Mouse (Mus musculus): ENCODE results near the gene Sim2.

The Sim2 gene

GRCm38 (mm10) chr16:94097724-94098455 lies 13.2 kb downstream of the Sim2 start:
- DNase-seq, result no peak

- no peak for DNase-seq
These were observed 28.4 kb downstream of the Sim2 start for GRCm38 (mm10) chr16:94113160-94113559.

DNA sequence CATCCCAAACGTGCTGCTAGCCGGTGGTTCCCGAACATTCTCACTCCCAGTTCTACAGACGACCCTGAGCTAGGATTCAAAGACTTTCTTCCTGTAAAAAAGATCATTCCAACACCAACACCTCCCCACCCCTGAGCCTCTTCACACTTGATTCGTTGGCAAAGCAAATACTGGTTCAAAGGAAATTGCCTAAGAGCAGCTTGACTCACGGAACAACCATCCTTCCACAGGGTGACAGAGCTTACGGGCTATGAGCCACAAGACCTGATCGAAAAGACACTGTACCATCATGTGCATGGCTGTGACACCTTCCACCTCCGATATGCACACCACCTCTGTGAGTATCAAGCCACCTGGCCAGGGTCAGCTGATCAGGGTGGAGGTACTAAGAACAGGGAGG lies 30.0 kb downstream of the Sim2 start:
- no peak for DNase-seq

- DNase-seq, result no peak
These were observed 32.6 kb downstream of the Sim2 start for GRCm38 (mm10) chr16:94117333-94117732.

DNA sequence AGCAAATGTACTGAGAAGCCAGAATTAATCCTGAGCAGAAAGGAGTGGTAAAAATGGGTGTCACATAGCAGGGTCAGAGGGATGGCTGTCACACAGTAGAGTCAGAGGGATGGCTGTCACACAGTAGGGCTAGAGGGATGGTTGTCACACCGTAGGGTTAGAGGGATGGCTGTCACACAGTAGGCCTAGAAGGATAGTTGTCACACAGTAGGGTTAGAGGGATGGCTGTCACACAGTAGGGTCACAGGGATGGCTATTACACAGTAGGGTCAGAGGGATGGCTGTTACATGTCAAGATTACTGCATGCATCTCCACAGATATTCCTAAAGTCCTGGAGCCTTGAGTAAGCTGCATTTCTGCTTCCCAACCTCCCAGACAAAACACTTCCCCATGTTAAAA lies 33.7 kb downstream of the Sim2 start:
- no peak for DNase-seq

DNA sequence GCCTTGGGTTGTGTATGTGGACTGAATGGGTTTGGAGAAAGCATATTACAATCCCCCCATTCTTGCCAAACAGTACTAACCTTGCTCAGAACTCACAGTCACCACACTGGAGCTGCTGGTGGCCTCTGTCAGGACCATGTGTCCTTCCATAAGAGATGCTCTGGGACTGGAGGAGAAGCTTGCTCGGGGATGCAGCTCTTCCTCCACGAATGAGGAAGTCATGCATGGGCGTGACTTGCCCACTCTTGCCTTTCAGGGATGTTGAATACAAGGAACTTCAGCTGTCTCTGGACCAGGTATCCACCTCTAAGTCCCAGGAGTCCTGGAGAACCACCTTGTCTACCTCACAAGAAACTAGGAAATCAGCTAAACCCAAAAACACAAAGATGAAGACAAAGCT lies 37.6 kb downstream of the Sim2 start:
- no peak for DNase-seq

- peak; percentile 65 to 81 for DNase-seq
These were observed 38.5 kb downstream of the Sim2 start for GRCm38 (mm10) chr16:94123247-94123646.

GRCm38 (mm10) chr16:94125172-94125981 lies 40.6 kb downstream of the Sim2 start:
- peak in 1 of 2 experiments; percentile 24 for DNase-seq

DNA sequence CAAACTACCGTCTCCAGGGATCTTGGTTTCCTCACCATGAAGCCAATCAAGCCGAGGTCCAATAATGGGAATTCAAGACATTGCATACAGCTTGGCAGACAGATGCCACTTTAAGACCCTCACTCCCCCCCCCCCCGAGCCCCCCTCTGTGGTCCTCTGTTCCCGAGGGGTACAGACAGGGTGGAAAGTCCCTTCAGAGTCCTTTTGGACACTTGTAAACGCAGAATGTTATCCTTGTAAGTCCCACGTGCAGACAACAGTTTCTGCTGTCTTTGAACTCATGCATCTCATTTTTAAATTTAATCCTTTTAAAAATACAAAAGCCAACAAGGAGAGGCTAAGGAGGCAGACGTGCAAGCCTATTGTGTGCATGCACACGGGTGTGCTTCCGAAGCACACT lies 41.5 kb downstream of the Sim2 start:
- DNase-seq, result no peak

GRCm38 (mm10) chr16:94128236-94128835 lies 43.6 kb downstream of the Sim2 start:
- no peak for DNase-seq

DNA sequence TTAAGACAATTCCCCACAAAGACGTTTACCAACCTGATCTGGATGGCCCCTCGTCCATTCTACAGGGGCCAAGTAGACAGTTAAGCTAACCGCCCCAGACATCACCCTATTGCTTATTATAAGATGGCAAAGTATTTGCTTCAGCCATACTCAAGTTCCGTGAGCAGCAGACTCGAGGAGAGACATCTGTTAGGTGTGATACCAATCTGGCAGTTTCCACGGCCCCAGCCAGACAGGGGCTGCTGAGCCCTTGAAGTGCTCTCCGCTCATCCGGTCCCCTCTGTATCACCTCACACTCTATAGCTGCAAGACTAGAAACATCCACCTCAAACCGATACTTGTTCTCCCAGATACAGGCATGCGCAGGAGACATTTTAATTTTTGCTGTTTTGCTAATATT lies 49.5 kb downstream of the Sim2 start:
- no peak for DNase-seq

DNA sequence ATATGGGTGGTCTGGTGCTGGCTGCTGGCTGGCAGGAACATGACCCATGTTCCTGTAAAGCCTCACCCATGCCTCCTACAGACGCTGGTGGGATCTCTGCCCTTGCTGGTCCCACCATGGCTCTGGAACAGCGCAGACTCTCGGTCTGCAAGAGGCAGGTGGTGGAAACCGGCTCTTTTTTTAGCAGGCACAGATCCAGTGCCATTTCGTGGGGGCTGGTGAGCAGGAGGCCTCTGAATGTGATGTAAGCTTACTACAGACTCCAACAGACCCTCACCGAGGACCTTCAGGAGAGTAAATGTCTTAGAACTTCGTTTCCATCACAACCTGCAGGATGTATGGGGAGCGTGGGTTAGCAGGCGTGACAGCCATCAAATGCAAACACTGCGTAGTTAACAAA lies 56.0 kb downstream of the Sim2 start:
- DNase-seq, result no peak

GRCm38 (mm10) chr16:94143325-94143724 lies 58.6 kb downstream of the Sim2 start:
- no peak for DNase-seq

GRCm38 (mm10) chr16:94148139-94148538 lies 63.4 kb downstream of the Sim2 start:
- peak; percentile 37 to 42 for DNase-seq

DNA sequence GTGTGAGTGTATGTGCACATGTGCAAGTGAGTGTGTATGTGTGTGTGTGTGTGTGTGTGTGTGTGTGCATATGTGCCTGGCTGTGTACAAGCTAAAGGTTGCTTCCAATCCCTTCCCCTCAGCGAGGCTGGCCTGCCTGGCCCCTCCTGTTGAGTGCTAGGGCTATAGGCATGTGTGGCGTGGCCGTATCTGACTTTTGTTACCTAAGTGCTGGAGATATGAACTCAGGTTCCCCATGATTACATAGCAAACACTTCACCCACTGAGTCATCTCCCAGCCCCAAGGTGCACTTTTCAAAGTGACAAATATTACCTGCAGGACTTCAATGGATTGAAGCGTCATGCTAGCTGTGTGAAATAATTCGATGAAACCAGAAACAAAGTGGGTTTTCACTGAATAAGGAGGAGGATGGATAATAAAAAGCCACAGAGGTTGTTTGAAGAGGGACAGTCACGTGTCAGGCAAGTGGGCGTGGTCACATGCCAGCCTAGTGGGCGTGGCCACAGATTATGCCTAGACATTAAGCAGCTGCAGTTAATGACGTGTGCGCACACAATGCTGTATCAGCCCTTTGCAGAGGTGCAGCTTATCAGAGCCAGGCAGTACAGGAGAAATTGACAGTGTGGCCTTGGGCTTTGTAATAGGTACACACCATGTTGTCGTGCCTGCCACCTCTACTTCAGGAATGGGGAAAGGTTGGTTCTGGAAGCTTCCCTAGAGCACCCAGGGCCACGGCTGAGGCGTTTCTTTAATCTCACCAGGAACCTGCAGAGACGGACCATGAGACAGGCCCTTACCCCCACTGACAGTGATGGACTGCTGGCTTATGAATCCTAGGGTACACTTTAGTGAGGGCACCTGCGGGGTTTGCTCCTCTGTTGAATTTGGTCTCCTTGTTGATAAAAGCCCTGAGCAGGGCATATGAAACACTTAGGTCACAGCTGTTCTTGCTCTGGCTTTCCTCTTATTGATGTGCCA lies 65.7 kb downstream of the Sim2 start:
- DNase-seq, result no peak

DNA sequence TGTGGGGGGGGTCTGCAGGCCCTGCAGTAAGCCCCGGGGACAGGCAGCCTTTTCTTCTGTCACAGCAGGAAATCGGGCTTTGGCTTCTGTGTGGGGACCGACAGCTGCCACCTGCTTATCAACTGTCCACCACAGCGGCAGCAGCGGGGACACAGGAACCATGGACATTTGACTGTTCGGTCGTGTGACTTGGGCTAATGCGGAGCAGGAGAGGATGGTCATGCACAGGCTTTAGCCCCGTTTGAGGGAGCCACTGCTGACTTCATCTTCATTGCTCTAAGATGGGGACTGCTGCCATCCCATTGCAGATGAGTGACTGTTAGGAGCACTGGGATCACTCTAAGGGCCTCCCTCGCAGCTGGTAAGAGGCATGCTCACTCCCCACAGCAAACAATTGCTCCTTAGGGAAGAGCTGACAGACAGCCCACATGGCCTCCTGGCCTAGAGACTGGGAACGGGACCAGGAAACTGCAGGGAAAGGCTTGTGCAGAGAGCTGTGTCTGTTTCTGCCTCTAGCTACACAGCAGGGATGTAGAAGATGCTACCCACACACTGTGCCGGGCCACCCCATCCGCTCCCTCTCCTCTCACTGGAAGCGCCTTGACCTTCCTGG lies 70.4 kb downstream of the Sim2 start:
- DNase-seq, result peak; percentile 78 to 81

DNA sequence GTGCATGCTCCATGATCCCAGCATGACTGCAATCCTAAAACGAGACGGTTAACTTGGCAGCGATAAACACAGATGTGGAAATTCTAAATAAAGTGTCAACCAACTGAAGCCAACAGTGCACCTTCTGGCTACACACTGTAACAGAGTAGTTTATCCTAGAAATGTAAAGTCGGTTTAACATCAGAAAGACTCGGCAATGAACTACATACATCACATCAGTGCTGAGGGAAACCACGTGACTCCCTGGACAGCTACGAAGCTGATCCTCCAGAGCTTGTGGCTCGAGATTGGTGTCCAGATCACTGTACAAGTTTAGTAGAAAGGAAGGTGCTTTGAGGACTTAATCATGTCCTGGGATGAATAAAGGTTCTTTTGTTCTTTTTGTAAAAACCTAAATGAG lies 73.1 kb downstream of the Sim2 start:
- no peak for DNase-seq

GRCm38 (mm10) chr16:94162000-94162399 lies 77.3 kb downstream of the Sim2 start:
- no peak for DNase-seq

DNA sequence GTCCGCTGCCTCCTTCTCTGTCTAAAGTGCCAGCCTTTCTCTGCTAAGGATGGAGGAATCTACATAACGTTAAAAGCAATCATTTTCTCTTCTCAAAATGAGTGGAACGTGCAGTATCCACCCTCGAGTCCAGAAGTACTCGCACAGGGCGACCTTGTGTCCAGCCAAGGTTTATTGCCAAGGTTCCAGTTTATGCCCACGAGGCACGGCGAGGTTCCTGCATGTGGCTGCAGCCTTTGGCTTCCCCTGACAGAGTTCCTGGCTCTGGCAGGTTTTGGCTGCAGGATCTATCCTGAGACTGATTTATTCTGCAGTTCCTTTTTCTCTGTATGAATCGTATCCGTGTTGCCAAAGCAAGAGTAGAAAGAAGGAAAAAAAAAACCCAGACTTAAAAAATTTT lies 78.3 kb downstream of the Sim2 start:
- DNase-seq, result peak; percentile 45 to 62

GRCm38 (mm10) chr16:94164236-94164635 lies 79.5 kb downstream of the Sim2 start:
- DNase-seq, result no peak

GRCm38 (mm10) chr16:94164978-94165377 lies 80.2 kb downstream of the Sim2 start:
- no peak for DNase-seq
